In genomic region chrX:20571024-20571423, GRCm38 (mm10) we compare ENCODE assay signal across 9 mouse cellular contexts. TPM values are rescaled to one million over a fixed set of nuclear protein-coding genes. Genes with fewer than 3 reads are reported as not detected.
DNase-seq lines count a peak whose midpoint lies in the region; ATAC-seq and TF ChIP-seq lines count a peak whose summit lies in the region.
"Had no signal": no experiment of that assay in that cellular context is flagged by ENCODE, and none has a peak within 500 bp of the region (broad histone marks: within the 10 kb centered on the region; RNA-seq: fewer than 3 reads in every experiment).

No protein-coding gene starts in this region.

- H3K27me3 ChIP-seq in midbrain, postnatal 0 days (ENCODE audit: insufficient read depth, low read length) = no peaks in the 10 kb centered on the region
- H3K27me3 ChIP-seq in midbrain, embryonic 15.5 days (replicated peaks) = no peaks in the 10 kb centered on the region
- H3K27me3 ChIP-seq in limb, embryonic 11.5 days (ENCODE audit: control insufficient read depth, insufficient read depth, low read length) = no peaks in the 10 kb centered on the region
- H3K27me3 ChIP-seq: embryonic facial prominence, embryonic 12.5 days had no signal

- H3K4me3 ChIP-seq in midbrain, postnatal 0 days (ENCODE audit: low read depth, low read length) = no peak overlapping the region
- no peak overlapping the region for H3K4me3 ChIP-seq in midbrain, embryonic 15.5 days
- H3K4me3 ChIP-seq in limb, embryonic 11.5 days (ENCODE audit: low read depth, low read length) = no peak overlapping the region
- H3K4me3 ChIP-seq: embryonic facial prominence, embryonic 12.5 days had no signal

- WGBS in midbrain, postnatal 0 days = 54% methylated on average over 2 of the region's 2 CpGs
- 48% methylated on average over 2 of the region's 2 CpGs for WGBS in midbrain, embryonic 15.5 days
- 41% methylated on average over 2 of the region's 2 CpGs for WGBS in limb, embryonic 11.5 days

- no peak overlapping the region for H3K4me2 ChIP-seq in midbrain, postnatal 0 days (ENCODE audit: low read depth, low read length, poor library complexity, severe bottlenecking)
- H3K4me2 ChIP-seq in midbrain, embryonic 15.5 days = no peak overlapping the region
- no peak overlapping the region for H3K4me2 ChIP-seq in limb, embryonic 11.5 days (ENCODE audit: low read depth, severe bottlenecking)
- H3K4me2 ChIP-seq: embryonic facial prominence, embryonic 12.5 days had no signal

- no peaks in the 10 kb centered on the region for H3K4me1 ChIP-seq in midbrain, postnatal 0 days (ENCODE audit: insufficient read depth, low read length)
- no peaks in the 10 kb centered on the region for H3K4me1 ChIP-seq in midbrain, embryonic 15.5 days
- H3K4me1 ChIP-seq in limb, embryonic 11.5 days (ENCODE audit: control insufficient read depth, insufficient read depth, low read length) = no peaks in the 10 kb centered on the region
- H3K4me1 ChIP-seq: embryonic facial prominence, embryonic 12.5 days had no signal

- ATAC-seq in midbrain, postnatal 0 days (ENCODE audit: low FRiP score) = no peak
- no peak for ATAC-seq in midbrain, embryonic 15.5 days (replicated peaks)
- ATAC-seq in limb, embryonic 11.5 days (ENCODE audit: insufficient number of reproducible peaks, low FRiP score, low TSS enrichment, low read depth) = no peak; the same call in 1 of the 2 replicates

- DNase-seq in midbrain, postnatal 0 days (ENCODE audit: low spot score) = peak; percentile 5
- peak; percentile 94 for DNase-seq in heart, adult 11 months
- peak; percentile 31 for DNase-seq in limb, embryonic 11.5 days (ENCODE audit: low spot score)
- peak; percentile 39 for DNase-seq in retina, postnatal 7 days (ENCODE audit: low read depth, low spot score)
- no peak for DNase-seq in thymus, postnatal 10 days (ENCODE audit: low spot score in 2 of 2)
- no peak for DNase-seq in urinary bladder, postnatal 14 days (ENCODE audit: low spot score)
- DNase-seq in right cerebral cortex, adult 2 months (ENCODE audit: low spot score in 2 of 2) = no peak

- H3K36me3 ChIP-seq in midbrain, postnatal 0 days (ENCODE audit: insufficient read depth, low read length) = no peaks in the 10 kb centered on the region
- H3K36me3 ChIP-seq in midbrain, embryonic 15.5 days (replicated peaks) = no peaks in the 10 kb centered on the region
- no peaks in the 10 kb centered on the region for H3K36me3 ChIP-seq in limb, embryonic 11.5 days (ENCODE audit: control insufficient read depth, insufficient read depth, low read length)
- H3K36me3 ChIP-seq: embryonic facial prominence, embryonic 12.5 days had no signal

- no peak for TF ChIP-seq CTCF in midbrain, postnatal 0 days (IDR thresholded peaks at IDR 0.05)

- no peak overlapping the region for H3K27ac ChIP-seq in midbrain, postnatal 0 days (ENCODE audit: low read depth, low read length)
- H3K27ac ChIP-seq in midbrain, embryonic 15.5 days = no peak overlapping the region
- H3K27ac ChIP-seq in limb, embryonic 11.5 days (replicated peaks; ENCODE audit: low read depth, low read length) = no peak overlapping the region
- H3K27ac ChIP-seq: embryonic facial prominence, embryonic 12.5 days had no signal

- peaks cover 3% of the 10 kb centered on the region; the same call in 1 of the 2 replicates for H3K9me3 ChIP-seq in midbrain, postnatal 0 days (ENCODE audit: low read length)
- H3K9me3 ChIP-seq in midbrain, embryonic 15.5 days = no peaks in the 10 kb centered on the region
- no peaks in the 10 kb centered on the region for H3K9me3 ChIP-seq in limb, embryonic 11.5 days (ENCODE audit: control insufficient read depth, low read length)
- H3K9me3 ChIP-seq: embryonic facial prominence, embryonic 12.5 days had no signal

- no peak overlapping the region for H3K9ac ChIP-seq in midbrain, postnatal 0 days (replicated peaks; ENCODE audit: low read length, poor library complexity, severe bottlenecking)
- no peak overlapping the region for H3K9ac ChIP-seq in midbrain, embryonic 15.5 days
- H3K9ac ChIP-seq in limb, embryonic 11.5 days (ENCODE audit: low read length) = no peak overlapping the region
- H3K9ac ChIP-seq: embryonic facial prominence, embryonic 12.5 days had no signal

RNA-seq across cellular contexts. Expression of gene Rgn, which starts 21.4 kb away (rescaled TPM):
- 0.11 and 0.19 TPM in 2 replicates for total RNA-seq in midbrain, postnatal 0 days (2014; rRNA removed)
- polyA plus RNA-seq in midbrain, postnatal 0 days (2015; fragmentation: Nextera tagmentation; extraction: Ambion mirVana) = 0.83 and 1.1 TPM in 2 replicates
- 0.54 and 1.0 TPM in 2 replicates for polyA plus RNA-seq in midbrain, embryonic 15.5 days (2015; fragmentation: Nextera tagmentation; extraction: Ambion mirVana)
- 0.18 TPM in 1 of 2 replicates, not detected in the other for polyA plus RNA-seq in limb, embryonic 11.5 days (2014; fragmentation: Nextera tagmentation; extraction: Ambion mirVana)

RNA-seq across cellular contexts. Expression of gene Rbm10, which starts 46.3 kb away (rescaled TPM):
- total RNA-seq in midbrain, postnatal 0 days (2014; rRNA removed) = 55.2 and 60.4 TPM in 2 replicates
- 27.5 and 28.7 TPM in 2 replicates for polyA plus RNA-seq in midbrain, postnatal 0 days (2015; fragmentation: Nextera tagmentation; extraction: Ambion mirVana)
- polyA plus RNA-seq in midbrain, embryonic 15.5 days (2015; fragmentation: Nextera tagmentation; extraction: Ambion mirVana) = 64.3 and 64.9 TPM in 2 replicates
- polyA plus RNA-seq in limb, embryonic 11.5 days (2014; fragmentation: Nextera tagmentation; extraction: Ambion mirVana) = 80.1 and 82.6 TPM in 2 replicates

RNA-seq across cellular contexts. Expression of gene Ndufb11, which starts 46.4 kb away (rescaled TPM):
- total RNA-seq in midbrain, postnatal 0 days (2014; rRNA removed) = 96.6 and 109 TPM in 2 replicates
- polyA plus RNA-seq in midbrain, postnatal 0 days (2015; fragmentation: Nextera tagmentation; extraction: Ambion mirVana) = 277 and 295 TPM in 2 replicates
- polyA plus RNA-seq in midbrain, embryonic 15.5 days (2015; fragmentation: Nextera tagmentation; extraction: Ambion mirVana) = 182 and 192 TPM in 2 replicates
- 189 and 200 TPM in 2 replicates for polyA plus RNA-seq in limb, embryonic 11.5 days (2014; fragmentation: Nextera tagmentation; extraction: Ambion mirVana)

Comparison
In these comparisons a context has a peak if more than half of its experiments do, and no peak if none do; other contexts are left out.
1. DNase-seq: peak in midbrain, postnatal 0 days (single experiment), heart, adult 11 months (single experiment), limb, embryonic 11.5 days (single experiment) and retina, postnatal 7 days (single experiment); none in thymus, postnatal 10 days (0 of 2), urinary bladder, postnatal 14 days (single experiment) and right cerebral cortex, adult 2 months (0 of 2).